ENCODE assay signal across 22 mouse cellular contexts in the genomic region with DNA sequence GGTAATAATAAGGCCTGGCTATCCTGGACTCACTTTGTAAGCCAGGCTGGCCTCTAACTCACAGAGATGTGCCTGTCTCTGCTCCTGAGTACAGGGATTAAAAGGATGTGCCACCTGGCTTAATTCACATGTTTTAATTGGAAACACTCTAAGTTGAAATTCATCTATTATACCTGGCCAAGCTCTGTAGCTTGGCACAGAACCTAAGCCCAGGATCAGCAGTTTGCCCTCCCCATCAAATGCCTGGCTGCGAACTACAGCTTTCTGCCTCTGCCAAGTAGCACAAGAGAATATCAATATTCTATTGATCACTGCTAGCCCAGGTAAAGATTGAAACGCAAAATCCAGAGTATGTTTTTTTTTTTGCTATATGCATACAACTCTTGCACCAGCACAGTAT.
"Had no signal": no experiment of that assay in that cellular context is flagged by ENCODE, and none has a peak within 500 bp of the region (broad histone marks: within the 10 kb centered on the region; RNA-seq: fewer than 3 reads in every experiment).

No protein-coding gene starts in this region.

- ATAC-seq: hindbrain, postnatal 0 days; inflammation-experienced regulatory T-cells, adult 6 months; intestine, embryonic 16.5 days; midbrain, embryonic 15.5 days had no signal

- H3K27ac ChIP-seq: hindbrain, embryonic 14.5 days; hindbrain, postnatal 0 days; kidney, postnatal 0 days; layer of hippocampus, adult 2 months; lung, embryonic 15.5 days; midbrain, embryonic 12.5 days; midbrain, embryonic 15.5 days; neural tube, embryonic 12.5 days had no signal

- DNase-seq: kidney, adult 8-10 months; layer of hippocampus, adult 9-11 months; lung, postnatal 10 days; lung, postnatal 36 days; right cerebral cortex, adult 18-20 months; right cerebral cortex, postnatal 14 days; right cerebral cortex, postnatal 4 days; thymus, adult 2 months; thymus, postnatal 14 days; thymus, postnatal 4 days had no signal

- H3K4me2 ChIP-seq: hindbrain, embryonic 14.5 days; lung, embryonic 15.5 days; midbrain, embryonic 12.5 days; midbrain, embryonic 15.5 days; neural tube, embryonic 12.5 days; neural tube, embryonic 15.5 days had no signal

- H3K4me3 ChIP-seq: layer of hippocampus, adult 2 months; lung, embryonic 15.5 days; megakaryocyte, embryonic 14.5 days; midbrain, embryonic 12.5 days; midbrain, embryonic 15.5 days; neural tube, embryonic 12.5 days; neural tube, embryonic 15.5 days had no signal

- H3K9ac ChIP-seq: hindbrain, embryonic 14.5 days; lung, embryonic 15.5 days; midbrain, embryonic 12.5 days; midbrain, embryonic 15.5 days; neural tube, embryonic 12.5 days; neural tube, embryonic 15.5 days had no signal

- H3K4me1 ChIP-seq: lung, embryonic 15.5 days; midbrain, embryonic 15.5 days; neural tube, embryonic 12.5 days had no signal

- H3K36me3 ChIP-seq: lung, embryonic 15.5 days; midbrain, embryonic 12.5 days; midbrain, embryonic 15.5 days; neural tube, embryonic 12.5 days; neural tube, embryonic 15.5 days had no signal

- H3K27me3 ChIP-seq: lung, embryonic 15.5 days; megakaryocyte, embryonic 14.5 days; midbrain, embryonic 12.5 days; midbrain, embryonic 15.5 days; neural tube, embryonic 12.5 days; neural tube, embryonic 15.5 days had no signal

- H3K9me3 ChIP-seq: lung, embryonic 15.5 days; megakaryocyte, embryonic 14.5 days; midbrain, embryonic 12.5 days; midbrain, embryonic 15.5 days; neural tube, embryonic 12.5 days; neural tube, embryonic 15.5 days had no signal
